Mouse (Mus musculus): ENCODE measurements around the gene Psmc5.

DNA sequence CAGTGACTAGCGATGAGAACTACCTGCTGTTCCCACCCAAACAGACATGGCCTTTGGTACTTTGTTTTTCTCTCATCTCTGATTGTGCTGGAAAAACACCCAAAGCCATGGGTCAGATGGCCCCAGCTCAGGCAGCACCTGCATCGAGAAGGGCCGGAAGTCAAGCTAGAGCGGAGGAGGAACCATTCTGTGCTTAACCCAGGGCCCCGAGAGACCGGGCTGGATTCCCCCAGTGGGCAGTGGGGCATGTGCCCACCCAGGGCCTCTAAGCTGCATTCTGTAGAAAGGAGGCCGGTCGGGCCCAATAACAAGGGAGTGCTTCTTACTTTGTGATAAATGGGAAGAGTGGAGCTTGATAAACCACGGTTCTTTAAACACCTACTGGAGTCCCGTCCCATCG, 52.2 kb downstream of the Psmc5 start:
- TF ChIP-seq CTCF (IDR thresholded peaks at IDR 0.05; ENCODE audit: low read depth) (no peak), EP300 (IDR thresholded peaks at IDR 0.05; ENCODE audit: low read depth) (no peak)

Data from liver, postnatal 0 days (tissue).